Mouse (Mus musculus): Measurements from ENCODE around the gene Vti1a.

Vti1a gene

DNA sequence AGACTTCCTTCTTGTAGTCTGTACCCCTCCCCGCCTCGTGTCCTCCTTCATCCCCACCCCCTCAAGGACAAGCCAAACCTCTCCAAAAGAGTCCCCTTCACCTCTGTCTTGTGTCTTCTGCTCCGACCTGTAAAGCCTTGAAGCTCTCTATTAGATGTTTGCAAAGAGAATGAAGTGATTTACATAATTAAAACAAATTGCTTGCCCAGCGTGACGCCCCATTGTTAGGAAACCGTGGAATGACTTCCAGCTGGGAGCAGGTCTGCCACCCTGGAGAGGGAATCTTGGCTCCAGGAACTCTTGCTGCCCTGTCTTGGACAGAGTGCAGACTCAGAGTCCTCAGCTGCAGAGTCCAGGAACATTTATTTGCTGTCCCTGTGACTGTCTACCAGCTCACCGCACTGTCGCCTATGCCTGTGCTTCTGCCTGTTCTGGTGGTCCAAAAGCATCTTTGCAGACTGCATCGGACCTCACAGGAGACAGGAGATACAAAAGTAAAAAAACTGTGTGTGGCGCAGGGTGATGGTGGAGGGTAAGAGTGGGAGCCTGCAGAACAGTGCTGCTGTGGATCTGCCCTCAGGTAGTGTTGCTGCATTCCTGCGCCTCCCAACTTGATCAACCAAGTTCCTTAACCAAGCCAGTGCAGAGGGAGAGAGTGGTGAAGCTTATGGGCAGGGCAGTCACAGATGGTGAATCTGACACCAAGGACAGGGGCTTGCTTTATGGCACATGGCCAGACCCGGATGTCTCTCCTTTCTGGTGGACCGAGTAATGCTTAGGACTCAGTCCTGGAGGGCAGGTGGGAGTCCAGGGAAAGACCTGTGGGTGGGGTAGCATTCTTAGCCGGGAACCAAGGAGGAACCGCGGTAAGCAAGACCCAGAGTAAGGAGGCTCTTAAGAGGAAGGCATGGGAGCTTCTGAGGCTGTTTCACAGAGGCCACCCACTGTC lies 273.1 kb downstream of the Vti1a start:
- ATAC-seq (ENCODE audit: low TSS enrichment) = no peak

DNA sequence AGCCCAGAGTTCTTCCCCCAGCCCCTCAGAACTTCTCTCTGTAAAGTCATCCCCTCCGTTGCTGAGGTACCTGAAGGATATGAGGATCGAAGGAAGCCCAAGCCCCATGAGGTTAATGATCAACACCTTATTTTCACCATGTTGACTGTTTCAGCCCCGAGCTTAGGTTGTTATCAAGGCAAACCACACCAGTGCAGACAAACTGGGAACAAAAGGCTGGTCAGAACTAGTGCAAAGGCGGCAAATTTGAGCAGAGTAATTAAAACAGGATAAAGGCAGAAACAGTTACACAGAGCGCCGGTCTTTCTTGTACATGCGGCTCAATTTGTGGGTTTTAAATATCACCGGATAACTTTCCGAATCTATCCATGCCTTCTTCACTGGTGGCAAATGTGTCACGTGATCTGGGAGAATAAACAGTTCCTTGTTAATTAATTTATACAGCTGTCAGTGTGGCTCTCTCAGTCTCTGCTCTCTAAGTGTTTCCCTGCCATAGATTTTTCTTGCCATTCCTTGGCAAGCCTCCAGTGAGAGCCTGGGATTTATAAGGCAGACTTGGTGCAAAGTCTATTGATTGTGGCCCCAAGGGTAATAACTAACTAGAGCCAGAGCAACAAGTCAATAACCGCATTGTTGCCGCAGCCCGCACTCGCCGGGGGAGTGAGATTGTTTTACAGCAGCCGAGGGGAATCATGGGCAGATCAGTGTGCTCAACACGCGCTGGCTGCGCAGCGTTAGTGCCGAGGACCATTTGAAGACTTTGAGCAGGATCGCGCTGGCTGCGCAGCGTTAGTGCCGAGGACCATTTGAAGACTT lies 277.0 kb downstream of the Vti1a start:
- ATAC-seq (ENCODE audit: low TSS enrichment) = no peak; the same call in 1 of the 2 replicates

DNA sequence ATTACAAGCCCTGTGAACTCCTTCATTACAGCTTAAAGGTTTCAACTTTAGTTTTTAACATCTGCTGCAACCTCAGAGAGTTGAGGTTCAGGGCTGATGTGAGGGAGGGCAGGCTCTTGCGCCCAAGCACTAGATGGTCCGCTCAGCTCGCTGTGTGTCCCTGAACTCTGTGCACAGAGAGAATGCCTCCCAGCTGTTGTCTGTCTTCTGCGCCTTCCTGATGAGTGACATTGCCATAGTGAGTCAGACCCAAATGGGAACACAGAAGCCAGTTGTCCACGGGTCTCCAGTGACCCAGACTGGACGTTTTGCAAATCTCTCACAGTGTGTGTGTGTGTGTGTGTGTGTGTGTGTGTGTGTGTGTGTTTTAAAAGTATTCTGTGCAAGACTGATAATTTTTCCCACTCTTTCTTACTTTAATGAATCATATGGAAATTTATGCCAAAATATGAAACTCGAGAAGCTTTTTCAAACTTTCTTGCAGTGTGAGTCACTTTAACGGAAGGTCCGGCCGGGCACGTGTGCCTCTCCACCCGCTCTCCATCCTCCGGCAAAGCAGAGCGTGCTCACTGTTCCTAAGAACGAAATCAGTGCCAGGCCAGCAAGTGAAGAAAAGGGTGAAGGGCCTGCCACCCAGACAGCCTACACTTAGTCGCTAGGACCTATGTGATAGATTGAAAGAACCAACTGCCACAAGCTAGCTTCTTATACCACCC lies 277.8 kb downstream of the Vti1a start:
- no peak for ATAC-seq (ENCODE audit: low TSS enrichment)

DNA sequence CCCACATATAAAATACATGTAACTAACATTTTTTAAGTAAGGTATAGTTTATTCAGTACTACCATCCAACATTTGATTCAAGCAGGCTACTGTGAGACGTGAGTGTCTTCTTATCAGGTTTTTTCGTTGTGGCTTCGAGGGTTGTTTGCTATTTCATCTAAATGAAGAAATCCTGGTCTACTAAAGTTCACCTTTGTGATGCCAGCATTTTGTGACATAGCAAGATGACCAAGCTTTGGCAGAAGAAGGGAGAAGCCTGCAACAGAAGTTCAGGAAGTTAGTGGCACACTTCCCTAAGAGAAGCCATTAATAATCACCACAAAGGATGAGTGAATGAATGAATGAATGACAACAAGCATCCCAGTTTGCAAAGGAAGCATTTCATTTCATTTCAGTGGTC lies 278.4 kb downstream of the Vti1a start:
- ATAC-seq (ENCODE audit: low TSS enrichment) = no peak

DNA sequence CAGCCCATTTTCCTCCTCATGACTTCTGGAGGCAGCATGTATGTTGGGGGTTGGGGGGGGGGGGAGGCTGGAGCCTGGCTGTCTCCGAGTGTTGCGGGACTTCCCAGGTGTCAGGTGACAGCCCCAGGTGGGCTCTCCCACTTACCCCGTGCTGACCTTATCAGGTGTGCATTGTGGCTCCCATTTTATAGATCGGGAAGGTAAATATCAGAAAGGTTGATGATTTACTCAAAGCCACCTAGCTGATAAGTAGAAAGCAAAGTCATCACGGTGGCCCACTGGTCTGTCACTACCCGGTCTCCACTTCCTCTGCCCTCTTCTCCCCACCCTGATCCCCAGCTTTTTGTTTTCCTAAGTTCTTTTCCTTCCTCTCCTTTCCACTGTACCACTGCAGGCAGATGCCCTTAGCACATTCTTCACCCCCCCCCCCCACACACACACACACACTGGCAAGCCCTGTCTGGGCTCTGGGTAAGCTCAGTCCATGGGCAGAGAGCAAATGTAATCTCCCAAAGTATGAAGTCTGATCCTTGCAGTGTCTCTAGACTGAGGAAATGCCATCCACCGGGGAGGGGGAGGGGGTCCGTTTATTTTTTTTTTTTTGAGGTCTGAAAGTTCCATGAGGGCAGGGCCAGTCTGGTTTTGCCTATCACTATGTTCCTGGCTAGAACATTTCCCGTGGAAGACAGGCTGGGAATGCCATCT lies 280.0 kb downstream of the Vti1a start:
- ATAC-seq (ENCODE audit: low TSS enrichment) = no peak

DNA sequence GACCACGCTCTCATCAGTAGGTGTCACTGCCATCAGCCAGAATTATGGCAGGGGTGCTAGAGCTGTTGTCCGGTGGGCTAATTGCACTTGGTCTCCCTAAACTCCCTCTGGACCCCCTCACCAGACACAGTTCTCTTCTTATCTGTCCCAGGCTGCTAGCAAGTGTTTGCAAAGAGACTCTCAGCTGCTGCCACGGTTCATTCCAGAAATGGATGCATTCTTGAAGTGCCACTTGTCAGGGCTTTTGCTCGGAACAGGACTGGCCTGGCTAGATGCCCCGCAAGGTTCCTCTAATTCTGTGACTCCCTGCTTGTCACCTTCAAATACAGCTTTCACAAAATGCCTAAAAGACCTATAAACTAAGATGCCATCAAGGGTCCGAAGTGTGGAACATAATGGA lies 280.7 kb downstream of the Vti1a start:
- ATAC-seq (ENCODE audit: low TSS enrichment) = no peak

DNA sequence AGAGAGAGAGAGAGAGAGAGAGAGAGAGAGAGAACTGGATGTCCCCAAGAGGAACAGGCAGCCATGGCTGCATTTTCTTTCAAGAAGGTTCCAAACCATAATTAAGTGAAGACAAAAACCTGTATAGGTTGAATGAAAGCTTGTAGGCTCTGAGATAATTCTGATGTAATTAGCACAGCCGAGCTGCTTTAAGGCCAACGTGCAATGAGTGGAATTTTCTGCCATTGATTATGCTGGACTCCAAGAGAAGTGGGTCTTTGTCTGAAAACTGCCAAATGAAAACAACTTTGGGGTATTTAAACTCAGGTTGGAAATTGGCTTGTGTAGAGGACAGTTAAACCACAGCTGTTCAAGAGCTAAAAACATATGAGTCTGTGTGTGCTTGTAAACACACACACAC lies 281.2 kb downstream of the Vti1a start:
- ATAC-seq (ENCODE audit: low TSS enrichment) = no peak

DNA sequence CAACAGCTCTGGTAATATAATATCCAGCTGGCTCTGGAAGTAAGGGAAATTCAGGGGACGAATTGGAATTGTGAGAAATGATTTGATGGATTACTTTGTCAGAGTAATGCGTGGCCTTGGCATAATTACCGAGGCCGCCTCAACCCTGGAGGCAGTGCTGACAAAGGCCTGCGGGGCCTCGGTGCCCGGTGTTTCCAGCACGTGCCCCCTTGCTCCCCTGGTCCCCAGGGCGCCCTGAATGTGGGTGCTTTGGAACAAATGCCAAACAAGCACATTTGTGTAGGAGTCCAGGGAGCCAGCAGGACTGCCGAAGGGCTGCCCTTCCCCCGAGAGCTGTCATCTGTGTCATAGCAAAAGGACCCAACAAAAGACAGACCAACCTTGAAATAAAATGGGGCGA lies 281.9 kb downstream of the Vti1a start:
- no peak for ATAC-seq (ENCODE audit: low TSS enrichment)

DNA sequence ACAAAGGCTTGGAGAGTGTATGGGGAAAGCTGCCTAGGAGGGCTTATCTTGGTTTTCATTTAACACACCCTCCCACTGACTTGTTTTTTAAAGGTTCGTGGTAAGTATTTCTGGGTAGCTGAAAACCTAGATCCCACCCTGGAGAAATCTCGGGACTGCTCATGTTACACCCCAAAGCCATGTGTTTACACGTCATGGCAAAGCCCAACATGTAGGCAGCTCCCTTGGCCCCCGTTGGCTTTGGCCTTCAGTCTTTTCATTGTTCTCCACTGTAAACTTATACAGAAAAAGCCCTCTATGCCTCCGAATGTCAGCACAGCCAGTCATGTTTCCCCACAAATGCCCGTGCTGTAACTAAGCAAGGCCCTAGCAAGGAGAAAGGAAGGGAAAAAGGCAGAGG lies 283.0 kb downstream of the Vti1a start:
- no peak for ATAC-seq (ENCODE audit: low TSS enrichment)

DNA sequence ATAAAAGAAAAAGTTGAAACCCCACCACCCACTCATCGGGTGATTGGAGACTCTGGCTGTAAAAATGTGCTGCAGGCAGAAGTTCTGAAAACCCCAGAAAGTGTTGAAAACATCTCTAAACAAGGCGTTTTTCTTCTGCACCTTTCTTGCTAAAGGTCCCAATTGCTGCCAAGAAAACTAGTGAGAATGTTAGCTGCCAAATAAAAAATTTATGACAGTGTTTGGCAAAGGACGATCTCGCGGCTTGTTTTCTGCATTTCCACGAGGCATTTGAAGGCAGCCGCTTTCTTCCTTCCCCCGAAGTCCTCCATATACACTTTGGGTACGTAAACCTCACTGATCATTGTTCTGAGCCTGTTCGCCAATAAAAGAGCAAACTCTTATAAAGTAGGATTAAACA lies 291.6 kb downstream of the Vti1a start:
- ATAC-seq (ENCODE audit: low TSS enrichment) = no peak

DNA sequence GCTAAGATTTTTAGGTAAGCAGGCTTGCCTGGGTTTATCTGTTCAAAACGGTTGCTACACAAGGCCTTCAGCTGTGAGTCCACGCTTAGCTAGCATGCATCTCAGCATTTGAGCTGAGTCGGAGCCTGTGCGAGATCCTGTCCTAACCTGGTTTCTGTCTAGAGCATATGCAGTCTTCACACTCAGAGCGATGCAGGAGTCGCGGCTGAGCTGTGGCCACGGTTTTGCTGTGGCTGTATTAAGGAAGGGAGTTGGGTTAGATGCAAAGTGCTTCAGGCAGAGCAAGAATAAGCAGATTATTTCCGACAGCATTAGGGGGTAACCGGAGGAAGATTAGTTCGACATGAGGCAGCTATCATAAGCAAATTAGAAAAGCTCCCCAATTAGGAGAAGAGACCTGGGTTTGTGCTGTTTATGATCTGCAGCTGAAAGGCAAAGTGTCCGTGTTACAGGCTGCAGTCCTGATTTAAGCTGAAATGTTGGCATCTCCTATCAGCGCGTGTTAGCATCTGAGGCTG lies 292.8 kb downstream of the Vti1a start:
- no peak for ATAC-seq (ENCODE audit: low TSS enrichment)

DNA sequence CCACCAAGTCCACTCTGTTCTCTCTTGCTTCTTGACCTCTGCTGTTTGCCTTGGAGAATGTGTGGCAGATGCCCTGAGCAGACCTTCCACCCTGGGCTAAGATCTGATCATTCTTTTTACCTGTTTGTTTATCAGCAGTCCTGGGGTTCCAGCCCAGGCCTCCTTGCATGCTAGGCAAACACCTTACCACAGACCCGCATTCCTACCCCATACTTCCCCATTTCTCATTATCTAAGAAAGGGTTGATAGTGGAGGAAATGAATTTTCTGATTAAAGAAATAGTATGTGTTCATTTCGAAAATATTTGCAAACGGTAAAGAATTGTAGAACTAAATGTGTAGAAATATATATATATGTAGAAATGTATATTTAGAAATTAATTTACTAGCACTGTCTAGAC lies 293.7 kb downstream of the Vti1a start:
- ATAC-seq (ENCODE audit: low TSS enrichment) = no peak

DNA sequence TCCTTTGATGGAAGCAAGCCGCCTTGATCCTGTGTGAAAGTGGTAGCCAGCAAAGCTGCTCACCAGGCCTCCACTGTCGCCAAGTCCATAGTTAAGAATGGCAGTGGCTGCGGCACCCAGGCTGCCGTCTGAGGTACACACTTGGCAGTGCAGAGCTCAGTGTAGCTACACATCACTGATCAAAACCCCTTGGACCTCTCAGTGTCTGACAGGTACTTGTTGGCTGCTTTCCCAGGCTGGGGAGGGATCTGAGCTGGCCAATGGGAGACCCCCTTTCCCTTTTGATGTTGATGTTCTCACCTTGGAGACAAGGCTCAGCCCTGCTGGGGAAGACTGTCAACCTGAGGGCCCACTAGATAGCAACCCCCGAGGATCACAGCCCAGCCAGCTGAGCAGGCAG lies 299.6 kb downstream of the Vti1a start:
- no peak for ATAC-seq (ENCODE audit: low TSS enrichment)

DNA sequence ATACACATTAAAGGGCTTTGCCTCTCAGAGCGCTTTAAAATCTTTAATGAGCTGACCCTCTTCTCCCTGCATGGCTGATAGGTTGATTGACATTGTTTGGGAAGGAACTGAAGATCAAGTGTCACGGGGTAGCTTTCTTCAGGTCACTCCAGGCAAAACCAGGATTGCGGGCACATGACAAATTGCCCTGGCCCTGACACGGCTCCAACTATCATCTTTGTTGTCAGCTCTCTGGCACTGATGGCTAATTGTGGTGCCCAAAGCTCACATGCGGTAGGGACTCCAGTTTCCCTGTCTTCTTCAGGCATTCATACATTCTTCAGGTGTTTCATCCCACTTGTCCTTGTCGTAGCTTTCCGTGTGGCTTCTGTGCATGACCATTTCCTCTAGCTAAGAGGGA lies 300.2 kb downstream of the Vti1a start:
- no peak for ATAC-seq (ENCODE audit: low TSS enrichment)

DNA sequence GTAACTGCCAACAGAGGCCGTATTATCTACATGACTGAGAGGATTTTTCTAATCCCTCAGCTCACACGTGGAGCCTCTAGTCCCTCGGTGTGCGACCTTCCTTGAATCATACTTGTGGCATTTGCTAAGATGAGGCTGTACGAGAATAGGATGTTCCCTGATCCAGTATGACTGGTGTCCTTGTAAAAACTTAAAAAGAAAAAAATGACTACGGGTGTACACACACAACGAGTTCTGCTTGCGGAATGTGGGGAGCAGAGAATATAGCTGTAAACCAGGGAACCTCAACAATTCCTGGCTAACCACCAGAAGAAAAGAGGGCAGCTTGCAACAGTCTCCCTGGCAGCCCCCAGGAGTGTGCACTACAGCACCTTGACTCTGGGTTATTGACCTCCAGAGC lies 300.8 kb downstream of the Vti1a start:
- ATAC-seq (ENCODE audit: low TSS enrichment) = no peak

DNA sequence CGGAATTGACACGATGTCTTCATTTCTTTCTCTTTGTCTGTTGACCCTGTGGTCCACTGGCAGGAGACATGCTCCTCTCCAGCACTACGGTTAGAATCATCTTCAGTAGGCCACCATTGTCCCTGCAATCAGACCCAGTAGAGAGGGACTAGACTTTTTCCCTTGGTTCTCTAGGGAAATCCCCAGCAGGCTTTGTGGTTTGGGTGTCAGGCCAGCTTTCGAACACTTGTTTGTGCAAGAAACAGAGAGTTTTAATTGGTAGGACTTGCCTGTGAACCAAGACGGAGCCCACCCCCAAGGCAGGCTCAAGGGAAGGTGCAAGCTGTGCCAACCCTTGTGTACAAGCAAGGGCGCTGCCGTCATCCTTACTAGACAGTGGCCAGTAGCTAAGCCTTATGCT lies 302.5 kb downstream of the Vti1a start:
- ATAC-seq (ENCODE audit: low TSS enrichment) = no peak

DNA sequence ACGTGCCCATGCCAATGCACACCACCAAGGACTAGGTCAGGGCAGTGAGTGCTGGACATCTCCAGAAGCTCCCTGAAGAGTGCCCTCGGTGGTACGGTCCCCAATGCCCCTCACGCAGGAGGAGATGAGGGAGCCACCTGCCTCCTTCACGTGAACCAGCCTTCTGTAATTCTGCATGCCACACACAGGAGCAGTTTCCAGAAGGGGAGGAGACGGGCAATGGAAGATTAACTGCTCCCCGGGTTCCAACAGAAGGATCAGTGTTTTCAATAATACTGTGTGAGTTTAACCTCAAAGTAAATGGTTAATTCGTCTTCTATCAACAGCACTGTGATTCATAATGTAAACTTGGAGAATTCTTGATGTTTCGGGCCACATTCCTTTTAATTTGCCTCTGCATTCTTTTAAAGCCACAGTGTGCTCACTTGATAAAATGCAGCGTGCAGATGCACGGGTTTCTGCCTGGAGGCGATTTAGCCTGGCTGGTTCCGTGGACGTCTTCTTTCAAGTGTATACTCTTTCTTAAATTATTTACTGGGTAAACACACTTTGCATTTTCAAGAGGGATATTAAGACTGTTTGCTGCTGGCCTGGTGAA lies 304.4 kb downstream of the Vti1a start:
- ATAC-seq (ENCODE audit: low TSS enrichment) = no peak

DNA sequence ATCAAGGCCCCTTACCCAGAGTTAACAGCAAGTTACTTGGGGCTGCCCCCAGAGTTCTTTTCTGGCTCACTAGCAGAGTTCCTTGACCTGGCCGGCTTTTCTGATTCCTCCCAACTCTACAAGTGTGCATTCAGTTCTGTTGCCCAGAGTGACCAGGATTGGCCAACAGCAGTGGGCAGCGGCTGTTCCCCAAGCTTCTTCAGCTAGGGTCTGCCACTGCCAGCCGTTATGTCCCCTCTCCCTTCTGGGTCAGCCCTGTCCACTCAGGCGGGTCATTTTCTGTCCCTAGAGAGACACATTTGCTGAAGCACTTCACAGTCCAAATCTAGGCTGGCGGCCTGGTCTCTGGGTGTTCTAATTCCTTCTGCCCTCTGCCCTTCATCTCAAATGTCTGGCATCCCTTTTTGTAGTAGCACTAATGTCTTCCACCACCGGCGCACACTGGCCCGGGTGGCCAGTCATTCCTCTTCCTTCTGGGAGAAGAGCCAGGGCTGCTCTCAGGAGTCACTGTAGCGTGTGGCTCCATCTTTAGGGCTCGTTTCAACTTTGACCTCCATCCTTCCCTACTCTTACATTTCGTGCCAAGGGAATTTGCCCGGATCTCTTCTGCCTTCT lies 305.0 kb downstream of the Vti1a start:
- no peak for ATAC-seq (ENCODE audit: low TSS enrichment)

DNA sequence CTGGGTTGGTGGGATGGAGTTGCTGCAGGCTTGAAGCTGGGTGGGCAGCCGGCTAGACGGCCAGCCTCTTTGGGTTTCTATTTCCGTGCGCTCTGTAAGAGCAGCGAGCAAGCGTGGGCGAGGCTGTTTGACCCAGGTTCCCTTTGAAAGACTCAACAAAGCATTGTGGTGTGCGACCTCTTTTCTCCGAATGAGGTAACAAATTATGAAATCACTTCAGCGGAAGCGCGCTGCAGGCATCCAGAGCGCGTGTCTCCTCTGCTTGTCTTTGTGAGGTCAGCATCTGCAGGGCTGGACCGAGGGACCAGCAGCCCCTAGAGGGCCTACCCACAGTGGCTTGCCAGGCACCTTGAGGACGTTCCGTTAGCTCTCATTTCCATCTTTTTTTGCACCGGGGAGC lies 306.7 kb downstream of the Vti1a start:
- ATAC-seq (ENCODE audit: low TSS enrichment) = no peak

DNA sequence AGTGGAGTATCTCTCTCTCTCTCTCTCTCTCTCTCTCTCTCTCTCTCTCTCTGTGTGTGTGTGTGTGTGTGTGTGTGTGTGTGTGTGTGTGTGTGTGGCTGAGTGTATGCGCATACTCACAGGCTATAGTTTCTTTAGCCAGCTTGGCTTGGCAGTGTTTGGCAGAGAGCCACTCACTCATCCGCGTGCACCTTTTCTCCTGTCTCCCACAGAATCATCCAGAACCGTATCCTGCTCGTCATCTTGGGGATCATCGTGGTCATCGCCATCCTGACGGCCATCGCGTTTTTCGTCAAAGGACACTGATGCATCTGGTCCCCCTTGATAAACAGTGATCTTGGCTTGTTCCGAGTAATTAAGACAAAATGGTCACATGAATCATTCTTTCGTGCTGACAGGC lies 307.5 kb downstream of the Vti1a start:
- no peak for ATAC-seq (ENCODE audit: low TSS enrichment)

DNA sequence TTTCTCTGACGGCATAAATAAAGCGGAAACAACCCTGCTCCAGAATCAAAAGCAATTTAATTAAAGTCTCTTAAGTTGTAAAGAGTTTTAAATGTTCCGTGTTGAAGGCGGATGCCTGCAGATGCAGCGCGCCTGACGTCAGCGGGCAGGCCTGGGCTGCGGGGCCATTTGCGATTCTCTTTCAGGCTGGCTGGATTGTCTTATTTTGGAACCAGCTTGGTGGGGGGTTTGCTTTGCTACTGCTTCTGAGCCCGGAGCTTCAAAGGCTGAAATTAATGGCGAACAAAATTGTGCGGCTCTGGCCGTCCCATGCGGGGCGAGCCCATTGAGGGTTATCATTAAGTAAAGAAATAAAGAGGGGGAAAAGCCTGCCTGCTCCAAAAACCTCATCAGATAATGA lies 310.4 kb downstream of the Vti1a start:
- 0 out of 2 replicates have a peak, but pooled peaks have one; percentile 38 for ATAC-seq (ENCODE audit: low TSS enrichment)
